Mouse (Mus musculus) myocyte (in vitro differentiated cells): ENCODE results near the gene 6030458C11Rik. TPM values are rescaled to one million over a fixed set of nuclear protein-coding genes. Genes with fewer than 3 reads are reported as not detected.

Source experiments
- H3K27me3 ChIP-seq: one replicate; pipeline ENCODE4 v1.6.1; 2011; ENCODE audit not compliant: control insufficient read depth, insufficient read depth, insufficient read length
- H3K36me3 ChIP-seq: one replicate; pipeline ENCODE4 v1.6.1; 2011; ENCODE audit not compliant: control insufficient read depth, insufficient read depth
- H3K4me2 ChIP-seq: one replicate; pipeline ENCODE4 v1.6.1; 2011; ENCODE audit warnings: low read depth, control low read depth
- H3K4me3 ChIP-seq: one replicate; pipeline ENCODE4 v1.5.1; 2011; ENCODE audit warnings: mild to moderate bottlenecking, control low read depth, moderate library complexity
- H3K79me2 ChIP-seq: one replicate; pipeline ENCODE4 v1.6.1; 2011; ENCODE audit not compliant: control insufficient read depth, insufficient read depth
- H3ac ChIP-seq: one replicate; pipeline ENCODE4 v1.6.1; 2011; ENCODE audit not compliant: control insufficient read depth, insufficient read length
- CEBPB ChIP-seq: IDR thresholded peaks from 2 replicates; pipeline ENCODE4 v1.6.1; 2011; ENCODE audit warnings: mild to moderate bottlenecking, moderate library complexity; ENCODE audit not compliant: poor library complexity, insufficient read depth, severe bottlenecking
- E2F4 ChIP-seq: IDR thresholded peaks from one replicate; pipeline ENCODE4 v1.6.1; 2011; ENCODE audit warnings: mild to moderate bottlenecking, control low read depth, moderate library complexity; ENCODE audit not compliant: insufficient read depth
- MAX ChIP-seq: IDR thresholded peaks from one replicate; pipeline ENCODE4 v1.6.1; 2011; ENCODE audit warnings: low read depth, mild to moderate bottlenecking, control low read depth
- MYOD1 ChIP-seq, 3 experiments: IDR thresholded peaks; one replicate each; pipeline ENCODE4 v1.6.1; 2011; ENCODE audit warnings: control low read depth in 2 of 3, low read depth in 2 of 3, mild to moderate bottlenecking in 2 of 3, moderate library complexity in 1 of 3; ENCODE audit not compliant: insufficient read length in 2 of 3, control insufficient read depth in 1 of 3
- MYOG ChIP-seq, 3 experiments: IDR thresholded peaks; one replicate each; pipeline ENCODE4 v1.6.1; 2011; ENCODE audit warnings: control low read depth in 2 of 3, low read depth in 2 of 3, mild to moderate bottlenecking in 2 of 3; ENCODE audit not compliant: insufficient read length in 2 of 3, control insufficient read depth in 1 of 3, insufficient read depth in 1 of 3
- POLR2A ChIP-seq: IDR thresholded peaks from one replicate; pipeline ENCODE4 v1.6.1; 2011; ENCODE audit warnings: low read depth, mild to moderate bottlenecking, control low read depth, moderate library complexity; ENCODE audit not compliant: insufficient read length
- POLR2AphosphoS2 ChIP-seq: IDR thresholded peaks from one replicate; pipeline ENCODE4 v1.6.1; 2011; ENCODE audit warnings: low read depth, control low read depth; ENCODE audit not compliant: insufficient read length
- REST ChIP-seq: IDR thresholded peaks from one replicate; pipeline ENCODE4 v1.6.1; 2011; ENCODE audit warnings: mild to moderate bottlenecking, control low read depth, moderate library complexity; ENCODE audit not compliant: insufficient read depth, insufficient read length
- SRF ChIP-seq: IDR thresholded peaks from one replicate; pipeline ENCODE4 v1.6.1; 2011; ENCODE audit warnings: low read depth; ENCODE audit not compliant: control insufficient read depth, insufficient read length
- TCF3 ChIP-seq: IDR thresholded peaks from one replicate; pipeline ENCODE4 v1.6.1; 2011; ENCODE audit warnings: low read depth, control low read depth; ENCODE audit not compliant: insufficient read length
- USF1 ChIP-seq: IDR thresholded peaks from one replicate; pipeline ENCODE4 v1.6.1; 2011; ENCODE audit warnings: low read depth, mild to moderate bottlenecking, control low read depth, moderate library complexity
- polyA plus RNA-seq: library from polyadenylated mRNA; unstranded; fragments of >200 nt; fragmentation: generic; extraction: Trizol; gene quantifications from one replicate; pipeline ENCODE4 v1.2.1, GENCODE M21; 2012; ENCODE audit warnings: missing spikeins

Gene 6030458C11Rik
- polyA plus RNA-seq, 1 experiment, result 12.7 TPM

DNA sequence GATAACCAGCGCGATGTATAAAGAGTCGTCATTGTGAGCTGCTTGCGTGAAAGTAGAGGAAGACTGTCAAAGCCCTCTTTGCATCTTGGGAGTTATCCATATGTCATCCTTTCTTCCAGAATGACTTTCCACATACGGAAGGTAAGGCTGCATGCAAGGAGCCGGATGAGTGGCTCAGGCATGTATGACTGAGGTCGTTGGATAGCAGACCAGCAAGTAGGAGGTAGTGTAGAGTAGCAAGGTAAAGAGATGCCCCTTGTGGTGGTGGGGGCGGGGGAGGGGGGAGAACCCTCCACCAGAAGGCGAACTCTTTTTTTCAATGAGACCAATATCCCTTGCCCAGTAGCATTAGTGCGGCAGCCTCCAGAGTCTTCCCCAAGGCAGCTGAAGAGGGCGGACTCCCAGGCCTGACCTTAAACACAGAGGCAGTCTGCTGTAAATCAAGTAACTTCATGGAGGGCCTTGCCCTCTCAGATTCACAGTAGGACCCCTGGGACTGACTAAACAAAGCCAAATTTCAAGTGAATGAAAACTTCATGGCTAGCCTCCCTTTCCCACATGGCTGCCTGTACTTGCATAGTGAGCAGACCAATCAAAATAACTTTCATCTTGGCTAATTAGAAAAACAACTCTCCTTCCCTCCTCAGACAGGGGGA, 62.1 kb downstream of the 6030458C11Rik start:
- TF ChIP-seq SRF, result no peak
- no peak for TF ChIP-seq E2F4
- TF ChIP-seq MYOD1 (IDR thresholded peaks at IDR 0.05; ENCODE audit: control insufficient read depth in 1 of 3, insufficient read length in 2 of 3, low read depth in 2 of 3), result no peak
- no peak for TF ChIP-seq MAX
- TF ChIP-seq POLR2AphosphoS2, result no peak
- no peak for TF ChIP-seq MYOG (IDR thresholded peaks at IDR 0.05; ENCODE audit: control insufficient read depth in 1 of 3, insufficient read depth in 1 of 3, insufficient read length in 2 of 3, low read depth in 2 of 3)
- no peak for TF ChIP-seq TCF3
- TF ChIP-seq USF1, result no peak
- no peak for TF ChIP-seq POLR2A
- no peak overlapping the region for H3ac ChIP-seq
- H3K27me3 ChIP-seq, result peaks cover 22% of the 10 kb centered on the region
- no peaks in the 10 kb centered on the region for H3K79me2 ChIP-seq
- H3K36me3 ChIP-seq, result no peaks in the 10 kb centered on the region
- H3K4me2 ChIP-seq, result no peak overlapping the region
- H3K4me3 ChIP-seq, result no peak overlapping the region

DNA sequence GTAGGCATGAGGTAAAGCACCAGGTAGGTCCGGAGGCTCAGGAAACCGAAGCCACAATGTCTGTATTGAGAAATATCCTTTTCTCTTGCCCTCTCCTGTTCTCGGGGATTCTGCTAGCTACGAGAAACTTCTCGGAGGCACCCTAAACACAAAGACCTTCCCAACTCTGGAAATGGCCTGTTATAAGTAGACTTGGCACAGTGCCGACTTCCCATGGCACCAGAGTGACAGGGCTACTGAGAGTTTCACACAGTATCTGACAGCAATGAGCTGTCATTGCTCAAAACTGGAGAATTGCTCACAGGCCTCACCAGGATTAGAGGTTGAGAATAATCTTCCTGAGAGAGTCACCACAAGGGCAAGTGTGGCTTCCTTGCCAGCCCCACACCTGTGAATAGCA, 63.7 kb downstream of the 6030458C11Rik start:
- TF ChIP-seq CEBPB (no peak), MAX (no peak), POLR2AphosphoS2 (no peak), SRF (no peak), TCF3 (no peak), MYOD1 (IDR thresholded peaks at IDR 0.05; ENCODE audit: control insufficient read depth in 1 of 3, insufficient read length in 2 of 3, low read depth in 2 of 3) (no peak), REST (no peak)
- Histone ChIP-seq H3K4me2 (no peak overlapping the region), H3K36me3 (no peaks in the 10 kb centered on the region), H3K27me3 (peaks cover 22% of the 10 kb centered on the region), H3K4me3 (no peak overlapping the region), H3K79me2 (no peaks in the 10 kb centered on the region), H3ac (no peak overlapping the region)

DNA sequence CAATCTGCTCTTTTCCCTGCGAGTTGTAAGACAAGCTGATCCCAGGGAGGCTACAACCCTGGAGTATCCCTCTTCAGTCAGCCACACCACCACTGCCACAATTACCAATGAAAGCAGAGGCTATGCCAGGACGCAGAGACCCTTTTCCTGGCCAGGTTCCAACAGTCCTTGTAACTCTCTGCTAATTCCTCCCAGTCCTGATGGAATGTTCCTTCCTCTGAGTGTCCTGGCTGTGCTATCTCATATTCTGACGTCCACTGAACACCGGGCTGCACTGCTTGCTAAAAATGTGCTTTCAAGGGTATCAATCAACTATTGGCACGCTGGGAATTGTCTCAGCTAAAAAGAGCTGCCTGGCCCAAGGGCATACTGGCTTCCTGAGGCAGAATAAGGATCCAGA, 66.0 kb downstream of the 6030458C11Rik start:
- Histone ChIP-seq H3K27me3 (peaks cover 20% of the 10 kb centered on the region), H3K4me2 (no peak overlapping the region)
- TF ChIP-seq E2F4 (no peak), MYOG (IDR thresholded peaks at IDR 0.05; ENCODE audit: control insufficient read depth in 1 of 3, insufficient read depth in 1 of 3, insufficient read length in 2 of 3, low read depth in 2 of 3) (no peak), TCF3 (no peak)

More for the DNA sequence above, 66.0 kb downstream of the 6030458C11Rik start:
- no peaks in the 10 kb centered on the region for H3K79me2 ChIP-seq
- H3ac ChIP-seq, result no peak overlapping the region
- H3K36me3 ChIP-seq, result no peaks in the 10 kb centered on the region
- no peak overlapping the region for H3K4me3 ChIP-seq

Other genes with a start within 250 kb of the 6030458C11Rik start
- gene Pdzd2, start 84.7 kb downstream of the 6030458C11Rik start, polyA plus RNA-seq, result 0.01 TPM
- 40.4 TPM for gene Drosha, start 166 bp upstream of the 6030458C11Rik start, polyA plus RNA-seq